Mouse (Mus musculus) heart, adult 18-20 months (tissue): ENCODE data around the gene Emid1. TPM values are rescaled to one million over a fixed set of nuclear protein-coding genes. Genes with fewer than 3 reads are reported as not detected.
A peak's percentile ranks its signal among the peaks of the same experiment; 100 is the strongest.

Source experiments
- DNase-seq, 2 experiments: peaks; one replicate each; pipeline ENCODE4 v3.0.0; 2021 to 2022; ENCODE audit warnings: mixed read lengths in 1 of 2
- total RNA-seq, 2 experiments: library from RNA; stranded (reverse); gene quantifications; 2 replicates each; pipeline ENCODE4 v1.2.3; 2021

Emid1 gene
- total RNA-seq, 2 experiments from 2014 or later, result 1.0 to 2.1 TPM

GRCm38 (mm10) chr11:5062860-5063505 is 89.1 kb downstream of the Emid1 start:
- peak in 1 of 2 experiments; percentile 44 for DNase-seq

GRCm38 (mm10) chr11:5062326-5062725 is 89.7 kb downstream of the Emid1 start:
- DNase-seq, result no peak

- DNase-seq, result peak; percentile 97 to 99
Observed at GRCm38 (mm10) chr11:5061413-5062139, 90.5 kb downstream of the Emid1 start.

- DNase-seq, result peak in 1 of 2 experiments; percentile 25
Observed at GRCm38 (mm10) chr11:5060756-5061412, 91.2 kb downstream of the Emid1 start.

GRCm38 (mm10) chr11:5059704-5060156 is 92.3 kb downstream of the Emid1 start:
- DNase-seq, result peak in 1 of 2 experiments; percentile 54

GRCm38 (mm10) chr11:5059230-5059629 is 92.8 kb downstream of the Emid1 start:
- DNase-seq, result peak in 1 of 2 experiments; percentile 27

- DNase-seq, result no peak
Observed at GRCm38 (mm10) chr11:5058783-5059182, 93.3 kb downstream of the Emid1 start.

- DNase-seq, result peak; percentile 58 to 60
Observed at GRCm38 (mm10) chr11:5057856-5058641, 94.0 kb downstream of the Emid1 start, which contains the start of gene Rasl10a. TSS of gene Rasl10a (plus strand) at chr11:5058128.

GRCm38 (mm10) chr11:5057541-5057855 is 94.6 kb downstream of the Emid1 start:
- no peak for DNase-seq

GRCm38 (mm10) chr11:5057064-5057463 is 95.0 kb downstream of the Emid1 start:
- no peak for DNase-seq

Other genes starting within 250 kb of the Emid1 start
- gene Nefh, start 204.2 kb downstream of the Emid1 start, total RNA-seq, result not detected
- 10 to 100 TPM; 49.7 to 58.1 TPM for gene Ap1b1, start 165.4 kb downstream of the Emid1 start, total RNA-seq
- 1 to 10 TPM; 3.8 to 5.6 TPM for gene Rasl10a, start 94.1 kb downstream of the Emid1 start, total RNA-seq
- 10 to 100 TPM; 16.1 to 17.6 TPM for gene Gas2l1, start 86.9 kb downstream of the Emid1 start, total RNA-seq
- gene Rhbdd3, start 53.3 kb downstream of the Emid1 start, total RNA-seq, result 10 to 100 TPM; 25.6 to 28.2 TPM
- 100 to 1,000 TPM in 1 of 2 experiments, 10 to 100 TPM in 1; 70.0 to 104 TPM for gene Ewsr1, start 53.0 kb downstream of the Emid1 start, total RNA-seq
- gene Kremen1, start 109.3 kb upstream of the Emid1 start, total RNA-seq, result 10 to 100 TPM; 82.3 to 83.3 TPM